Mouse (Mus musculus) thymus, postnatal 36 days (tissue): Measurements from ENCODE around the gene Pigf.

ENCODE experiments used
- DNase-seq, 2 experiments: peaks; one replicate each; pipeline ENCODE4 v3.0.0; 2022; ENCODE audit warnings: mixed read lengths in 2 of 2

Gene Pigf

GRCm38 (mm10) chr17:86967048-86967447, 58.2 kb downstream of the Pigf start:
- no peak for DNase-seq

GRCm38 (mm10) chr17:86966040-86966439, 59.2 kb downstream of the Pigf start:
- no peak for DNase-seq

GRCm38 (mm10) chr17:86965121-86965520, 60.1 kb downstream of the Pigf start:
- DNase-seq, result no peak

- no peak for DNase-seq
Observed at GRCm38 (mm10) chr17:86964502-86964901, 60.7 kb downstream of the Pigf start.

GRCm38 (mm10) chr17:86964041-86964440, 61.2 kb downstream of the Pigf start:
- DNase-seq, result no peak

GRCm38 (mm10) chr17:86963586-86963902, 61.7 kb downstream of the Pigf start:
- DNase-seq, result peak in 1 of 2 experiments; percentile 24

GRCm38 (mm10) chr17:86962894-86963585, 62.2 kb downstream of the Pigf start, which contains the start of gene Rhoq:
TSS of gene Rhoq (plus strand) at chr17:86963082.
- peak; percentile 68 to 74 for DNase-seq

GRCm38 (mm10) chr17:86962297-86962893, 62.8 kb downstream of the Pigf start:
- peak; percentile 80 to 82 for DNase-seq

GRCm38 (mm10) chr17:86961301-86961841, 63.8 kb downstream of the Pigf start:
- no peak for DNase-seq

GRCm38 (mm10) chr17:86957968-86958367, 67.2 kb downstream of the Pigf start:
- DNase-seq, result peak; percentile 38 to 66

GRCm38 (mm10) chr17:86957239-86957638, 68.0 kb downstream of the Pigf start:
- no peak for DNase-seq

- no peak for DNase-seq
Observed at GRCm38 (mm10) chr17:86948801-86949200, 76.4 kb downstream of the Pigf start.

- DNase-seq, result no peak
Observed at GRCm38 (mm10) chr17:86947840-86948796, 77.1 kb downstream of the Pigf start, which contains the start of gene Atp6v1e2. TSS of gene Atp6v1e2 (minus strand) at chr17:86947897.
